Mouse (Mus musculus): Measurements from ENCODE around the gene Tmppe.

Gene Tmppe

GRCm38 (mm10) chr9:114415701-114416100 is 14.8 kb downstream of the Tmppe start:
- ChIA-PET POLR2A (interaction anchor here in 2 of 4 experiments (0.6 to 4.0 kb wide), 18 partner anchors 9 to 225 kb away, joined by 3 to 24 read pairs (median 3); partner anchors contain the start of genes Cnot10 (in 1 of the 2), Glb1 (in 1 of the 2) and Tmppe (in 1 of the 2)), CTCF (interaction anchor here in 3 of 4 experiments (0.7 to 3.1 kb wide), 45 partner anchors 8 to 224 kb away, joined by 3 to 30 read pairs (median 4); partner anchors contain the start of genes Cnot10 (in 2 of the 3), Glb1 (in 2 of the 3) and Tmppe (in 2 of the 3))

- POLR2A ChIA-PET, result interaction anchor here in 3 of 4 experiments (0.6 to 4.0 kb wide), 15 partner anchors 9 to 168 kb away, joined by 3 to 24 read pairs (median 5); partner anchors contain the start of genes Glb1 (in 1 of the 3) and Tmppe (in 1 of the 3)
These were observed 16.0 kb downstream of the Tmppe start for GRCm38 (mm10) chr9:114416646-114417517.

GRCm38 (mm10) chr9:114418187-114418586 is 17.3 kb downstream of the Tmppe start:
- ChIA-PET POLR2A (interaction anchor here in 2 of 4 experiments (0.6 to 3.9 kb wide), 6 partner anchors 11 to 166 kb away, joined by 3 to 24 read pairs (median 7); no protein-coding TSS in a partner anchor), CTCF (interaction anchor here in 2 of 4 experiments (0.6 to 1.0 kb wide), 3 partner anchors 79 to 154 kb away, joined by 3 to 5 read pairs (median 4); no protein-coding TSS in a partner anchor)

More at GRCm38 (mm10) chr9:114416646-114417517, 16.0 kb downstream of the Tmppe start:
- CTCF ChIA-PET, result interaction anchor here in 3 of 4 experiments (0.6 to 3.1 kb wide), 26 partner anchors 9 to 825 kb away, joined by 3 to 30 read pairs (median 4); partner anchors contain the start of genes Cnot10 (in 1 of the 3), Glb1 (in 1 of the 3) and Tmppe (in 1 of the 3)

- CTCF ChIA-PET, result interaction anchor here in 3 of 4 experiments (0.7 to 2.0 kb wide), 12 partner anchors 8 to 161 kb away, joined by 3 to 8 read pairs (median 4); partner anchors contain the start of genes Glb1 (in 1 of the 3) and Tmppe (in 1 of the 3)
These were observed 19.5 kb downstream of the Tmppe start for GRCm38 (mm10) chr9:114420443-114420842.

GRCm38 (mm10) chr9:114421045-114421444 is 20.1 kb downstream of the Tmppe start:
- ChIA-PET CTCF (interaction anchor here in 3 of 4 experiments (0.6 to 2.0 kb wide), 11 partner anchors 8 to 344 kb away, joined by 3 to 8 read pairs (median 3); partner anchors contain the start of genes Glb1 (in 1 of the 3) and Tmppe (in 1 of the 3)), POLR2A (interaction anchor here in 2 of 4 experiments (0.7 to 2.1 kb wide), 7 partner anchors 9 to 171 kb away, joined by 3 to 4 read pairs (median 3); no protein-coding TSS in a partner anchor)

More at GRCm38 (mm10) chr9:114420443-114420842, 19.5 kb downstream of the Tmppe start:
- POLR2A ChIA-PET, result interaction anchor here in 2 of 4 experiments (0.7 to 2.4 kb wide), 17 partner anchors 10 to 172 kb away, joined by 3 to 12 read pairs (median 3); partner anchors contain the start of genes Glb1 (in 1 of the 2) and Tmppe (in 1 of the 2)

GRCm38 (mm10) chr9:114421797-114422196 is 20.9 kb downstream of the Tmppe start:
- ChIA-PET CTCF (interaction anchor here in 2 of 4 experiments (0.7 to 1.3 kb wide), 3 partner anchors 32 to 77 kb away, joined by 3 to 4 read pairs (median 3); no protein-coding TSS in a partner anchor), POLR2A (interaction anchor here in 3 of 4 experiments (0.6 to 1.2 kb wide), 4 partner anchors 11 to 73 kb away, joined by 3 to 5 read pairs (median 3); no protein-coding TSS in a partner anchor)

- ChIA-PET CTCF (interaction anchor here in 3 of 4 experiments (0.6 to 3.1 kb wide), 5 partner anchors 10 to 102 kb away, joined by 3 to 13 read pairs (median 4); partner anchors contain the start of genes Glb1 (in 1 of the 3) and Tmppe (in 1 of the 3)), POLR2A (interaction anchor here in 2 of 4 experiments (0.6 to 2.5 kb wide), 5 partner anchors 10 to 36 kb away, joined by 3 to 10 read pairs (median 3); partner anchors contain the start of genes Glb1 (in 1 of the 2) and Tmppe (in 1 of the 2))
These were observed 24.7 kb downstream of the Tmppe start for GRCm38 (mm10) chr9:114425576-114425975.

GRCm38 (mm10) chr9:114426201-114426600 is 25.3 kb downstream of the Tmppe start:
- ChIA-PET POLR2A (interaction anchor here in 2 of 4 experiments (0.6 to 2.5 kb wide), 4 partner anchors 9 to 34 kb away, joined by 3 to 10 read pairs (median 4); partner anchors contain the start of genes Glb1 (in 1 of the 2) and Tmppe (in 1 of the 2)), CTCF (interaction anchor here in 1 of 4 experiments (3.1 kb wide), 1 partner anchor 10 kb away, joined by 13 read pairs; no protein-coding TSS in a partner anchor)

- POLR2A ChIA-PET, result interaction anchor here in 3 of 4 experiments (0.5 to 1.9 kb wide), 6 partner anchors 10 to 119 kb away, joined by 3 to 5 read pairs (median 4); partner anchors contain the start of genes Glb1 (in 1 of the 3) and Tmppe (in 1 of the 3)
- CTCF ChIA-PET, result interaction anchor here in 2 of 4 experiments (0.9 to 3.1 kb wide), 2 partner anchors 11 to 12 kb away, joined by 3 to 13 read pairs; no protein-coding TSS in a partner anchor
These were observed 26.5 kb downstream of the Tmppe start for GRCm38 (mm10) chr9:114427425-114427824.

GRCm38 (mm10) chr9:114428103-114428834 is 27.4 kb downstream of the Tmppe start:
- POLR2A ChIA-PET, result interaction anchor here in 3 of 4 experiments (0.5 to 1.9 kb wide), 9 partner anchors 10 to 118 kb away, joined by 3 to 5 read pairs (median 3); partner anchors contain the start of genes Glb1 (in 1 of the 3) and Tmppe (in 1 of the 3)
- CTCF ChIA-PET, result interaction anchor here (0.5 to 1.8 kb wide), 7 partner anchors 8 to 76 kb away, joined by 3 to 14 read pairs (median 4); no protein-coding TSS in a partner anchor

GRCm38 (mm10) chr9:114435668-114436067 is 34.8 kb downstream of the Tmppe start:
- ChIA-PET CTCF (interaction anchor here (0.6 to 1.3 kb wide), 11 partner anchors 20 to 616 kb away, joined by 3 to 10 read pairs (median 3); no protein-coding TSS in a partner anchor), POLR2A (interaction anchor here in 3 of 4 experiments (0.6 to 2.2 kb wide), 14 partner anchors 9 to 505 kb away, joined by 3 to 10 read pairs (median 3); partner anchors contain the start of gene Ubp1 (in 1 of the 3))

GRCm38 (mm10) chr9:114440548-114440947 is 39.6 kb downstream of the Tmppe start:
- CTCF ChIA-PET, result interaction anchor here in 1 of 4 experiments (0.7 kb wide), 1 partner anchor 21 kb away, joined by 3 read pairs; no protein-coding TSS in a partner anchor

GRCm38 (mm10) chr9:114442225-114442624 is 41.3 kb downstream of the Tmppe start:
- ChIA-PET POLR2A (interaction anchor here in 3 of 4 experiments (0.7 to 1.6 kb wide), 7 partner anchors 13 to 471 kb away, joined by 3 to 7 read pairs (median 4); partner anchors contain the start of genes Glb1 (in 1 of the 3) and Tmppe (in 1 of the 3)), CTCF (no interaction called here)

More at GRCm38 (mm10) chr9:114440548-114440947, 39.6 kb downstream of the Tmppe start:
- POLR2A ChIA-PET, result interaction anchor here in 2 of 4 experiments (0.8 to 1.6 kb wide), 3 partner anchors 10 to 21 kb away, joined by 3 to 4 read pairs (median 3); no protein-coding TSS in a partner anchor

- POLR2A ChIA-PET, result interaction anchor here in 1 of 4 experiments (0.7 to 1.6 kb wide), 3 partner anchors 12 to 127 kb away, joined by 3 to 4 read pairs (median 4); partner anchors contain the start of genes Glb1 and Tmppe
These were observed 42.0 kb downstream of the Tmppe start for GRCm38 (mm10) chr9:114442893-114443292.

GRCm38 (mm10) chr9:114443351-114443750 is 42.4 kb downstream of the Tmppe start:
- POLR2A ChIA-PET, result interaction anchor here in 2 of 4 experiments (0.7 to 1.6 kb wide), 5 partner anchors 12 to 126 kb away, joined by 3 to 6 read pairs (median 4); no protein-coding TSS in a partner anchor
- CTCF ChIA-PET, result no interaction called here

More at GRCm38 (mm10) chr9:114442893-114443292, 42.0 kb downstream of the Tmppe start:
- CTCF ChIA-PET, result no interaction called here

GRCm38 (mm10) chr9:114446887-114447286 is 46.0 kb downstream of the Tmppe start:
- CTCF ChIA-PET, result interaction anchor here in 1 of 4 experiments (1.4 kb wide), 1 partner anchor 10 kb away, joined by 4 read pairs; no protein-coding TSS in a partner anchor

More at GRCm38 (mm10) chr9:114446887-114447286, 46.0 kb downstream of the Tmppe start:
- POLR2A ChIA-PET, result interaction anchor here in 2 of 4 experiments (0.6 to 3.5 kb wide), 6 partner anchors 11 to 759 kb away, joined by 3 to 13 read pairs (median 3); no protein-coding TSS in a partner anchor

All from embryonic stem cell, embryonic (primary cell).